Mouse (Mus musculus) stomach, postnatal 0 days (tissue): Measurements from ENCODE around the gene Samd4. TPM values are rescaled to one million over a fixed set of nuclear protein-coding genes. Genes with fewer than 3 reads are reported as not detected.
A peak's percentile ranks its signal among the peaks of the same experiment; 100 is the strongest.

Experiments used
- ATAC-seq: fragments of 200-750 bp; cut with Nextera tagmentation; 2 replicates; pipeline ENCODE4 v1.8.0; 2017; ENCODE audit not compliant: low FRiP score, low TSS enrichment
- DNase-seq: peaks from one replicate; pipeline ENCODE4 v3.0.0-alpha.2; 2016; ENCODE audit warnings: low spot score
- H3K27ac ChIP-seq: fragments of 300-500 bp; sonication (generic); replicated peaks from 2 replicates; pipeline ENCODE4 v1.5.1; 2014; ENCODE audit warnings: mild to moderate bottlenecking, control low read depth
- H3K27me3 ChIP-seq: fragments of 300-500 bp; sonication (generic); 2 replicates; pipeline ENCODE4 v1.6.1; 2014; ENCODE audit warnings: low read length; ENCODE audit not compliant: control insufficient read depth, insufficient read depth
- H3K36me3 ChIP-seq: fragments of 300-500 bp; sonication (generic); 2 replicates; pipeline ENCODE4 v1.6.1; 2014; ENCODE audit warnings: low read length, mixed read lengths; ENCODE audit not compliant: control insufficient read depth, insufficient read depth
- H3K4me1 ChIP-seq: fragments of 300-500 bp; sonication (generic); replicated peaks from 2 replicates; pipeline ENCODE4 v1.6.1; 2014; ENCODE audit warnings: antibody characterized with exemption; ENCODE audit not compliant: control insufficient read depth, insufficient read depth
- H3K4me2 ChIP-seq: fragments of 300-500 bp; sonication (generic); replicated peaks from 2 replicates; pipeline ENCODE4 v1.6.1; 2014; ENCODE audit warnings: low read depth, mild to moderate bottlenecking, control low read depth, moderate library complexity
- H3K4me3 ChIP-seq: fragments of 300-500 bp; sonication (generic); 2 replicates; pipeline ENCODE4 v1.5.1; 2014; ENCODE audit warnings: low read depth, low read length, control low read depth
- H3K9ac ChIP-seq: fragments of 300-500 bp; sonication (generic); 2 replicates; pipeline ENCODE4 v1.6.1; 2014; ENCODE audit warnings: mild to moderate bottlenecking, low read length, control low read depth, mixed read lengths
- H3K9me3 ChIP-seq: fragments of 300-500 bp; sonication (generic); 2 replicates; pipeline ENCODE4 v1.6.1; 2016; ENCODE audit warnings: low read length; ENCODE audit not compliant: control insufficient read depth
- CTCF ChIP-seq: IDR thresholded peaks from 2 replicates; pipeline ENCODE4 v1.5.1; 2016; ENCODE audit warnings: antibody characterized with exemption, low read depth, mild to moderate bottlenecking, moderate library complexity
- EP300 ChIP-seq: optimal IDR thresholded peaks from 2 replicates; pipeline ENCODE3; 2016; ENCODE audit warnings: antibody characterized with exemption
- WGBS: fragments of 180-500 bp; shearing (Covaris S2); extraction: QIAGEN DNeasy Blood & Tissue Kit; methylation state at CpG from one replicate; pipeline ENCODE4 v1.1.7; 2014; 5-methylcytosine and 5-hydroxymethylcytosine counted together
- microRNA-seq: library from miRNA; unstranded; fragments of <30 nt; microRNA quantifications from one replicate; pipeline ENCODE4, GENCODE M21; 2016
- polyA plus RNA-seq: library from polyadenylated mRNA; unstranded; fragments of >200 nt; fragmentation: Nextera tagmentation; extraction: Ambion mirVana; gene quantifications from 2 replicates; pipeline ENCODE4 v1.2.1, GENCODE M21; 2015

Gene Samd4
- polyA plus RNA-seq, 1 experiment from 2014 or later: 4.1 TPM

DNA sequence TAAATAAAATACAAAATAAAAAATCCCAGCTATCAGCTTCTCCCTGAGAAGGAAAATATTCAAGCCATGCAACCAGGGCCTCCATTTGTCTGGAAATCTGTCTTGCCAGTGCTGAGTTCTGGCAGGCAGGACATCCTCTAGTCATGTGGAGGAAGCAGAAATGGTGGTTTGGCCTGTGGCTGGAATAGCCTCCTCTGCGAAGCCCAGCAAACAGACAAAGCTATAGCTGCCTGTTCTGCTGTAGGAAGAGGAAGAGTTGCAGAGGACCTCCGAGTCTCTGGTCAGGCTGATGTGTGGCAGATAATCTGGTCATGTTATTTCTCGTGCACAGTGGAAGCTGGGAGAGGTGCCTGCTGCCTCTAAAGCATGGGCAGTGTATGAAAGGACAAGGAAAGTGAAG is 256.2 kb downstream of the Samd4 start:
- ATAC-seq (no peak), DNase-seq (no peak)
- no peaks in the 10 kb centered on the region for H3K27me3 ChIP-seq
- H3K27ac ChIP-seq: no peak overlapping the region
- no peak overlapping the region for H3K9ac ChIP-seq
- no peaks in the 10 kb centered on the region for H3K4me1 ChIP-seq
- 74% methylated on average over 3 of the region's 3 CpGs for WGBS
- H3K9me3 ChIP-seq: no peaks in the 10 kb centered on the region
- H3K4me2 ChIP-seq: no peak overlapping the region
- no peak overlapping the region for H3K4me3 ChIP-seq
- H3K36me3 ChIP-seq: no peaks in the 10 kb centered on the region
- TF ChIP-seq CTCF: no peak
- no peak for TF ChIP-seq EP300

DNA sequence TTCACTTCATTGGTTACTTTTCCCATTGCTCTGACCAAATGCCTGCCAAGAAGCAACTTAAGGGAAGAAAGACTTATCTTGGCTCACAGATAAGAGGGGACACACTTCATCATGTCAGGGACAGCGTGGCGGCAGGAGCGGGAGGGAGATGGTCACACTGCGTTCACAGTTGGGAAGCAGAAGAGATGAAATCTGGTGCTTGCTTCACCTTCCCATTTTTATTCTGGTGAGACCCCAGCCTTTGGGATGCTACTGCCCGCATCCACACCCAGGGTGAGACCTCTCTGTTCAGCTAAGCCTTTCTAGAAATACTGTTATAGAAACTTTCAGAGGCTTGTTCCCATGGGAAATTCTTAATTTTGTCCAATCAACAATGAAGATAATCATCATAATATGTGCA is 261.7 kb downstream of the Samd4 start:
- Histone ChIP-seq H3K36me3 (no peaks in the 10 kb centered on the region), H3K9ac (no peak overlapping the region), H3K4me3 (no peak overlapping the region), H3K27ac (no peak overlapping the region), H3K4me2 (no peak overlapping the region), H3K27me3 (no peaks in the 10 kb centered on the region), H3K9me3 (no peaks in the 10 kb centered on the region), H3K4me1 (no peaks in the 10 kb centered on the region)
- ATAC-seq: no peak
- 93% methylated on average over 5 of the region's 5 CpGs for WGBS
- DNase-seq: no peak
- TF ChIP-seq EP300: no peak
- no peak for TF ChIP-seq CTCF

DNA sequence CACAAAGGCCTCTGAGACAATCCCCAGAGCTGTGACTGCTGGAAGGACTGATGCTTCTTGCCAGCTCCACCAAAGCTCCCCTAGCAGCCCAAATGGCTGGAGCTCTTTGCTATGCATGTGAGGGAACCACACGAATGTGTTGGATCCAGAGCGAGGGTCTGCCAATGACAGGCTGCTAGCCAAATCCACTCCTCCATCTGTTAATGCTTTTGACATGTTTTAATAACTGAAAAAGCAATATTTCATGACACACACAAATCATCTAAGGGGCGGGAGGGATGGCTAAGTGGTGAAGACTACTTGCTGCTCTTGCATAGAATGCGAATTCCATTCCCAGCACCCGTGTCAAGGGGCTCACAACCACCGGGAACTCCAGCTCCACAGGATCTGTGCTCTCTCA is 268.7 kb downstream of the Samd4 start:
- WGBS: 63% methylated on average over 6 of the region's 6 CpGs
- Histone ChIP-seq H3K4me2 (no peak overlapping the region), H3K36me3 (no peaks in the 10 kb centered on the region), H3K9me3 (no peaks in the 10 kb centered on the region), H3K9ac (no peak overlapping the region), H3K27me3 (no peaks in the 10 kb centered on the region), H3K4me3 (no peak overlapping the region), H3K4me1 (no peaks in the 10 kb centered on the region), H3K27ac (no peak overlapping the region)
- DNase-seq: no peak
- no peak for TF ChIP-seq EP300
- TF ChIP-seq CTCF: no peak
- ATAC-seq: no peak

DNA sequence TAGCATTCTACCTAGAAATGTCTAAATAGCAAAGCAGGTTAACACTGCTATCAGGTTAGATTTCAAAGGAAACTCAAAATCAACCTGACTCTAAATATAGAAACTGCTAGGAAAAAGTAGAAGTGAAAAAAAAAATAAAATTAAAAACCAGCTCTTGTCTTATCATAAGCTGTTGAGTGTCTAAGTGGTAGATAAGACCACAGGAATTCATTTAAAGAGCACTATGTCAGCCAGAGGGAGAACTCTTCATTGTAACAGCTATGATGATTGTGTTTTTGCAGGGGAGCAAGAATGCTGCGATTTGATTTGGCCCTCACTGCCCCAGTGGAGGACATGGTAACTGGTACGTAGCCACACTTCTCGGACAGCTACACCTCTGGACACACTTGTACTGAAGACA is 271.6 kb downstream of the Samd4 start:
- Histone ChIP-seq H3K27me3 (no peaks in the 10 kb centered on the region), H3K36me3 (no peaks in the 10 kb centered on the region), H3K4me3 (no peak overlapping the region), H3K9ac (no peak overlapping the region), H3K9me3 (no peaks in the 10 kb centered on the region), H3K4me2 (no peak overlapping the region), H3K4me1 (no peaks in the 10 kb centered on the region), H3K27ac (no peak overlapping the region)
- DNase-seq (no peak), ATAC-seq (no peak)
- 89% methylated on average over 3 of the region's 3 CpGs for WGBS
- TF ChIP-seq EP300 (no peak), CTCF (no peak)

Small RNA genes within 50 kb of the gene (microRNA-seq; reads per million reads assigned to microRNA genes)
- gene Mir378c: 6.8 reads per million, percentile 11 among the genes with 10 or more reads in this experiment

Other genes starting within 250 kb of the Samd4 start
- gene Cdkn3, start 122.3 kb upstream of the Samd4 start, polyA plus RNA-seq: 25.0 and 30.3 TPM in 2 replicates
- gene Cnih1, start 94.4 kb upstream of the Samd4 start, polyA plus RNA-seq: 135 and 141 TPM in 2 replicates
- 38.4 and 40.4 TPM in 2 replicates for gene Gmfb, start 60.6 kb upstream of the Samd4 start, polyA plus RNA-seq
- 28.6 and 28.7 TPM in 2 replicates for gene Cgrrf1, start 50.7 kb upstream of the Samd4 start, polyA plus RNA-seq